Mouse (Mus musculus) bone marrow, adult 2 months (tissue): ENCODE data around the gene Cdcp1.

Source experiments
- CTCF ChIP-seq: fragments of 200-500 bp; IDR thresholded peaks from 2 replicates; pipeline ENCODE4 v1.5.1; 2011; ENCODE audit warnings: low read length, control low read depth; ENCODE audit not compliant: control insufficient read depth, insufficient read depth
- POLR2A ChIP-seq: fragments of 200-500 bp; IDR thresholded peaks from 2 replicates; pipeline ENCODE4 v1.6.1; 2011; ENCODE audit warnings: low read depth, mild to moderate bottlenecking, control low read depth, low read length, borderline replicate concordance; ENCODE audit not compliant: control insufficient read depth

GRCm38 (mm10) chr9:123153121-123153520 is 62.7 kb downstream of the Cdcp1 start:
- TF ChIP-seq POLR2A (no peak), CTCF (no peak)
